Mouse (Mus musculus): ENCODE data around the gene Atad5. TPM values are rescaled to one million over a fixed set of nuclear protein-coding genes. Genes with fewer than 3 reads are reported as not detected.
"Not testable (repeated sequence)": the region's sequence is repeated elsewhere in the genome, so short reads cannot be mapped to it uniquely, and the experiment has no call there.

The Atad5 gene
- total RNA-seq, 2 experiments from 2014 or later, result 3.1 to 3.2 TPM

DNA sequence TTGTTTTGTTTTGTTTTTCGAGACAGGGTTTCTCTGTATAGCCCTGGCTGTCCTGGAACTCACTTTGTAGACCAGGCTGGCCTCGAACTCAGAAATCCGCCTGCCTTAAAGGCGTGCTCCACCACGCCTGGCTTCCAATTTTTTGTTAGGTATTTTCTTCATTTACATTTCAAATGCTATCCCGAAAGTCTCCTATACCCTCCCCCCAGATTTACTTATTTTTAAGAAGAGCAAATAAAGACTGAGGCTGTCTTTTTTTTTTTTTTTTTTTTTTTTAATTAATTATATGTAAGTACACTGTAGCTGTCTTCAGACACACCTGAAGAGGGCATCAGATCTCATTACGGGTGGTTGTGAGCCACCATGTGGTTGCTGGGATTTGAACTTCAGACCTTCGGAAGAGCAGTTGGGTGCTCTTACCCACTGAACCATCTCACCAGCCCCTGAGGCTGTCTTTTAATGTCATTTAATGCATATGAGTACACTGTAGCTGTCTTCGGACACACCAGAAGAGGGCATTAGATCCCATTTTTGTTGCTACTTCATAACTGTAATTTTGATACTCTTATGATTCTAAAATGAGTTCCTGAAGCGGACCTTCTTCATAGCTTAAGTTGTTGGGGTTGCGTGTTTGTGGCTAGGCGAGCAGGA is 94.0 kb downstream of the Atad5 start:
- DNase-seq, result not testable (repeated sequence)

DNA sequence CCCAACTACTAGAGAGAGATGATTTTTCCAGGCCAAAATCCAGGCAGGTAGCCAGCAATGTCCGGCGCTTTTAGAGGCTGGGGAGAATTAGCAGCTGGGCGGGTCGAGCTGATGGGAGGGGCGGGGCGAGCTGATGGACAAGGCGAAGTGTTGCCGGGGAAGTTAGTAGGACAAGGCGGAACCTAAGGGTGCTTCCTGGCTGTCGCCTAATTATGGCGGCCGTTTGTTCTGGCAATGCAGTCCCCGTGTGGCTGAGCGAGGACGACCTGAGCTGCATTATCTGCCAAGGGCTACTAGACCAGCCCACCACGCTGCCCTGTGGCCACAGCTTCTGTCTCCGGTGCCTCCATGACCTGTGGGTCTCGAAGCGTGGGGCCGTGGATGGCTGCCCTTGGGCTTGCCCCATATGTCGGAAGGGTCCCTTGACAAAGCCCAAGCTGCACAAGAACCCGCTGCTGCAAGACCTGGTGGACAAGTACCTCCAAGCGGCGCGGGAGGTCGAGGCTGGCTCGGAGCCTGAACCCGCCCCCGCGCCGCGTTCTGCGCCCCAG is 94.6 kb downstream of the Atad5 start, which contains the start of gene Rnf135:
Gene Rnf135 (plus strand): TSS at position 147 of the 551 bp plus-strand sequence.
- DNase-seq, result peak; percentile 75 to 78

DNA sequence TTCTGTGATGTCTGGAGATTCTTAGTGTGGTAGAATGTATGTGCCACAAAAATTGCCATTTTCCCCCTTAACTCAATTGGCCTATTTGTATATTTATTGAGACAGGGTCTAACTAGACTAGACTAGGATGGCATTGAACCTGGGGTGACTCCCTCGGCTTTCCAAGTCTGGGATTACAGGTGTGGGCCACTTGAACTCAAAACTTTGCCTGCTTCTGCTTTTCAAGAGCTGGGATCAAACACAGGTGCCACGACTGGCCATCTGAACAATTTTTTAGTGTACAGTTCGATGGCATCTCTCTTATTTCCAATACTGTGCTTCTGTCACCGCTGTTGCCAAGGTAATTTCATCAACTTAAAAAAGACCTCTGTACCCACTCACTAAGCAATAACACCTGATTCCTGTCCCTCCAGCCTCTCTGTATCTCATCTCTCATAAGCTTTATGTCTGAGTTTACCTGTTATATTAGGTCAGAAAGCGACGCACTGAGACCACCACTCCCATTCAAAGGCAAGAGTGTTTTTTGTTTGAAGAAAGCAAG is 95.4 kb downstream of the Atad5 start:
- DNase-seq, result no peak

Other genes with a start within 250 kb of the Atad5 start
- 10 to 100 TPM; 30.9 to 35.7 TPM for gene Utp6, start 127.0 kb upstream of the Atad5 start, total RNA-seq (2021)
- gene Suz12, start 96.3 kb upstream of the Atad5 start, total RNA-seq (2021), result 10 to 100 TPM; 39.1 to 41.2 TPM
- gene Crlf3, start 8.4 kb upstream of the Atad5 start, total RNA-seq (2021), result 10 to 100 TPM; 20.5 to 22.1 TPM
- gene Tefm, start 52.8 kb downstream of the Atad5 start, total RNA-seq (2021), result 10 to 100 TPM in 1 of 2 experiments, 1 to 10 TPM in 1; 9.9 to 12.6 TPM
- 1 to 10 TPM; 6.0 to 6.5 TPM for gene Adap2, start 64.7 kb downstream of the Atad5 start, total RNA-seq (2021)
- gene Rnf135, start 94.5 kb downstream of the Atad5 start, total RNA-seq (2021), result 1 to 10 TPM; 3.8 to 3.9 TPM
- 10 to 100 TPM; 70.9 to 73.4 TPM for gene Rhot1, start 119.6 kb downstream of the Atad5 start, total RNA-seq (2021)
- 10 to 100 TPM; 25.0 to 29.2 TPM for gene Rhbdl3, start 211.5 kb downstream of the Atad5 start, total RNA-seq (2021)